Mouse (Mus musculus) kidney, embryonic 16.5 days (tissue): ENCODE data around the gene Cd209a. TPM values are rescaled to one million over a fixed set of nuclear protein-coding genes. Genes with fewer than 3 reads are reported as not detected.
"Not testable (repeated sequence)": the region's sequence is repeated elsewhere in the genome, so short reads cannot be mapped to it uniquely, and the experiment has no call there.

Experiments
- ATAC-seq: fragments of 200-750 bp; cut with Nextera tagmentation; 2 replicates; pipeline ENCODE4 v1.8.0; 2017; ENCODE audit warnings: moderate TSS enrichment; ENCODE audit not compliant: low FRiP score, low TSS enrichment
- H3K27ac ChIP-seq: fragments of 300-500 bp; sonication (generic); 2 replicates; pipeline ENCODE4 v1.5.1; 2014; ENCODE audit warnings: low read length
- H3K27me3 ChIP-seq: fragments of 300-500 bp; sonication (generic); 2 replicates; pipeline ENCODE4 v1.6.1; 2014; ENCODE audit warnings: low read length, control low read depth, mixed read lengths; ENCODE audit not compliant: insufficient read depth
- H3K36me3 ChIP-seq: fragments of 300-500 bp; sonication (generic); 2 replicates; pipeline ENCODE4 v1.6.1; 2014; ENCODE audit warnings: low read length, control low read depth, mixed read lengths; ENCODE audit not compliant: insufficient read depth
- H3K4me1 ChIP-seq: fragments of 300-500 bp; sonication (generic); 2 replicates; pipeline ENCODE4 v1.6.1; 2014; ENCODE audit warnings: low read length, control low read depth, mixed read lengths; ENCODE audit not compliant: insufficient read depth
- H3K4me2 ChIP-seq: fragments of 300-500 bp; sonication (generic); replicated peaks from 2 replicates; pipeline ENCODE4 v1.6.1; 2014; ENCODE audit warnings: low read depth, low read length
- H3K4me3 ChIP-seq: fragments of 300-500 bp; sonication (generic); 2 replicates; pipeline ENCODE4 v1.5.1; 2014; ENCODE audit warnings: mild to moderate bottlenecking, low read length
- H3K9ac ChIP-seq: fragments of 300-500 bp; sonication (generic); replicated peaks from 2 replicates; pipeline ENCODE4 v1.6.1; 2014; ENCODE audit warnings: low read length
- H3K9me3 ChIP-seq: fragments of 300-500 bp; sonication (generic); 2 replicates; pipeline ENCODE4 v1.6.1; 2016; ENCODE audit warnings: low read length, control low read depth
- WGBS: fragments of 180-500 bp; shearing (Covaris S2); extraction: QIAGEN DNeasy Blood & Tissue Kit; methylation state at CpG from one replicate; pipeline ENCODE4 v1.1.7; 2014; 5-methylcytosine and 5-hydroxymethylcytosine counted together
- polyA plus RNA-seq: library from polyadenylated mRNA; unstranded; fragments of >200 nt; fragmentation: Nextera tagmentation; extraction: Ambion mirVana; gene quantifications from 2 replicates; pipeline ENCODE4 v1.2.1, GENCODE M21; 2015

Gene Cd209a
- not detected in 2 replicates for polyA plus RNA-seq

DNA sequence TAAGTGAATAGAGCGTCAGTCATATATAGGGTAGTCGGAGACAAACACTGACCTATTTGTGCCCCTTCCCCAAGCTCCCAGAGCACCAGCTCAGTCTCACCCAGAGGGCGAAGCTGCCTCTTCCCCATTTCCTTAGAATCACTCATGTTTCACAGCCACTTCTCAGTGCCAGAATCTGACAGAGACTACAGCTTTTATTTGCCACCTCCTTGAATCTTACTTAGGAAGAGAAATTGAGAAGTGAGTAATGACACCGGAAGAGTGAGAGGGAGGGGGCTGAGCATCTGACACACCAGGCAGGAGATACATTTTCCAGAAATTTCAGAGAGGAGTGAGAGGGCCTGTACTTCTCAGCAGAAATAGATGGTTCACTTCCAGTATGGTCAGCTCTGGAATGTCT lies at the start of gene Cd209a:
Gene Cd209a (minus strand): TSS at position 224 of the 400 bp plus-strand sequence.
- Histone ChIP-seq H3K27ac (no peak within 1 kb of the TSS), H3K4me1 (no peaks in the 10 kb centered on the region), H3K9me3 (peaks cover 10% of the 10 kb centered on the region; the same call in 1 of the 2 replicates), H3K36me3 (no peaks in the 10 kb centered on the region), H3K4me3 (no peak within 1 kb of the TSS), H3K27me3 (no peaks in the 10 kb centered on the region), H3K9ac (no peak within 1 kb of the TSS), H3K4me2 (no peak within 1 kb of the TSS)
- WGBS: 91% methylated on average over 4 of the region's 4 CpGs
- ATAC-seq: no peak

DNA sequence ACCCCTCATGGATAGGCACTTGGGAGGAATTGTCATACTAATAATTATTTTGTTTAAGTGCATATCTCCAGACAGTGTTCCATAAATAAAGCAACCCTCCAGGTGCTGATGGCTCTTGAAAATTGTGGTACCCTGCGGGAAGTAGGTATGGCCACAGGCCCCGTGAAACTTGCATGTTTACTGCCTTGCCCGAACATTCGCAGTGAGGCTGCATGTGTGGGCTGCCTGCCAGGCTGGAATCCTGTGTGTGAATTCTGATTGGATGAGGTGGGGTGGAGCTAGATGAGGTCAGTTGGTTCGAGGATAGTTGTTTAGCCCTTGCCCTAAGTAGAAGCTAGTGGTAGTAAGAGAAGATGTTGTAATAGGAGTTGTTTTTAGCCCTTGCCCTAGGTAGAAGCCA lies 19.9 kb upstream of the Cd209a start:
- not testable (repeated sequence) for H3K4me3 ChIP-seq, H3K27ac ChIP-seq, H3K36me3 ChIP-seq, H3K4me2 ChIP-seq, ATAC-seq, H3K4me1 ChIP-seq, H3K9me3 ChIP-seq, H3K27me3 ChIP-seq, H3K9ac ChIP-seq
- 86% methylated on average over 5 of the region's 5 CpGs for WGBS

DNA sequence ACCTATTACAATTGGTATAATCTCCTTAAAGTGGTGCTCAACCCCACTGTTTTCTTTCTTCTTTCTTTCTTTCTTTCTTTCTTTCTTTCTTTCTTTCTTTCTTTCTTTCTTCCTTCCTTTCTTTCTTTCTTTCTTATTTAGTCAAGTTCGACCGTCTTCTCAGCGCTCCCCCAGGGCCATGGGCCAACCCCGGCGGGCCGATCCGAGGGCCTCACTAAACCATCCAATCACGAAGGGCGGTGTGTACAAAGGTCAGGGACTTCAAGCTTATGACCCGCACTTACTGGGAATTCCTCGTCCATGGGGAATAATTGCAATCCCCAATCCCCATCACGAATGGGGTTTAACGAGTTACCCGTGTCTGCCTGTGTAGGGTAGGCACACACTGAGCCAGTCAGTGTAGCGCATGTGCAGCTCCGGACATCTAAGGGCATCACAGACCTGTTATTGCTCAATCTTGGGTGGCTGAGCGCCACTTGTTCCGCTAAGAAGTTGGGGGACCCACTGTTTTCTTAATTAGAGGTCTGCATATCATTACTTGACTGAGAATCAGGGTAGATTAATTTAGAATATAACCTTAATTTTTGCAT lies 5.6 kb upstream of the Cd209a start:
- H3K27ac ChIP-seq: no peak overlapping the region
- peak; percentile 100 for ATAC-seq
- no peaks in the 10 kb centered on the region for H3K27me3 ChIP-seq
- WGBS: 61% methylated on average over 18 of the region's 18 CpGs
- H3K4me1 ChIP-seq: no peaks in the 10 kb centered on the region
- no peak overlapping the region for H3K4me3 ChIP-seq
- no peaks in the 10 kb centered on the region for H3K36me3 ChIP-seq
- no peak overlapping the region for H3K4me2 ChIP-seq
- peaks cover 18% of the 10 kb centered on the region; the same call in 1 of the 2 replicates for H3K9me3 ChIP-seq
- no peak overlapping the region for H3K9ac ChIP-seq

DNA sequence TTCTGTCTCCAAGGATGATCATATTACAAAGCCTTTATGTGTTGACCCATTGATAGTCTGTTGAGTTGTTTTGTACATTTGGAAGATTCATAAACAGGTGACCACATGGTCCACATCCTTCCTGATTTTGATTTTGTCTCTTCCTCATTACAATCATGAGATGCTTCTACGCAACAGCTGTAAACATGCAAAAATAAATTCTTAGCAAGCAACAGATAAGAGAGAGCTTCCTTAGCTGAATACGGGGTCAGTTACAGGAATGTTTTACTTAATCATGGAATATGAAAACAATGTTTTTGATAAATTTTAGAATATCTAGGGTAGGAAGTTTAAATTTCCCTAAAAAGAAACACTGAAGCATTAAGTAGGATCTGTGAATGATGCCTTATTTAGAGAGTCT lies 11.8 kb downstream of the Cd209a start:
- H3K4me1 ChIP-seq: no peaks in the 10 kb centered on the region

DNA sequence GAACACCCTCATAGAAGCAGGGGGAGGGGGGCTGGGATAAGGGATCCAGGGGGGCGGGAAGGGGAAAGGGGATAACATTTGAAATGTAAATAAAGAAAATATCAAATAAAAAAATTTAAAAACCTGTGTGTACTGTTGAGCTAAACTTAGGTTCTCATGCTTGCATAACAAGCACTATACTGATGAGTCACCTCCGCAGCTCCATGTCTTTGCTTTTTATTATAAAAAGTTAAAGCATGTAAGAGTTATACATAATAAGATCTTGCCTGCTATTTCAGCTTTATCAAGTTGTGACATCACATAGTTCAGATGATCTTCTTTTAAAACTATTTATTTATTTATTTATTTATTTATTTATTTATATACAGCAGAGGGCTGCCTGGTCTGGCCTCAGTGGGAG lies 13.2 kb downstream of the Cd209a start:
- Histone ChIP-seq H3K9me3 (no peaks in the 10 kb centered on the region), H3K36me3 (no peaks in the 10 kb centered on the region), H3K4me2 (no peak overlapping the region), H3K4me3 (no peak overlapping the region), H3K27ac (no peak overlapping the region), H3K4me1 (no peaks in the 10 kb centered on the region), H3K9ac (no peak overlapping the region), H3K27me3 (no peaks in the 10 kb centered on the region)
- ATAC-seq: no peak
- 89% methylated on average over 2 of the region's 2 CpGs for WGBS

More for the DNA sequence above, 11.8 kb downstream of the Cd209a start:
- Histone ChIP-seq H3K4me3 (no peak overlapping the region), H3K27ac (no peak overlapping the region), H3K9ac (no peak overlapping the region), H3K27me3 (no peaks in the 10 kb centered on the region), H3K9me3 (no peaks in the 10 kb centered on the region), H3K36me3 (no peaks in the 10 kb centered on the region), H3K4me2 (no peak overlapping the region)
- 86% methylated on average over 2 of the region's 2 CpGs for WGBS
- ATAC-seq: no peak

DNA sequence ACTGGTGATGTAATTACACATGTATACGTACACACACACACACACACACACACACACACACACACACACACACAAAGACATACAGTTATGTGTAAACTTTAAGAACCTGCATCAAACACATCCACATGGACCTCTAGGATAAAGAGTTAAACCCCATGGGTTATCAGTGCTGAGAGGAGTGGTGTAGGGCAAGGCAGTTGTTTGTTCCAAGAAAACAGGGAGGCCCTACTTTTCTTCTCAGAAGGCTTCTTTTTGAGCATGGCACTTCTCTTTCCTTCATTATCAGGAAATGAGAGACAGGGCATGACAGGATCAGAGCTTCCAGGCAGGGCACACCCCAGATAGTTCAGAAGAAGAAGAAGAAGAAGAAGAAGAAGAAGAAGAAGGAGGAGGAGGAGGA lies 14.7 kb downstream of the Cd209a start:
- H3K27ac ChIP-seq: no peak overlapping the region
- no peak overlapping the region for H3K4me3 ChIP-seq
- no peaks in the 10 kb centered on the region for H3K36me3 ChIP-seq
- H3K9ac ChIP-seq: no peak overlapping the region
- no peaks in the 10 kb centered on the region for H3K4me1 ChIP-seq
- no peaks in the 10 kb centered on the region for H3K9me3 ChIP-seq
- H3K4me2 ChIP-seq: no peak overlapping the region
- no peak for ATAC-seq
- 56% methylated on average over 1 of the region's 1 CpGs for WGBS
- H3K27me3 ChIP-seq: no peaks in the 10 kb centered on the region

DNA sequence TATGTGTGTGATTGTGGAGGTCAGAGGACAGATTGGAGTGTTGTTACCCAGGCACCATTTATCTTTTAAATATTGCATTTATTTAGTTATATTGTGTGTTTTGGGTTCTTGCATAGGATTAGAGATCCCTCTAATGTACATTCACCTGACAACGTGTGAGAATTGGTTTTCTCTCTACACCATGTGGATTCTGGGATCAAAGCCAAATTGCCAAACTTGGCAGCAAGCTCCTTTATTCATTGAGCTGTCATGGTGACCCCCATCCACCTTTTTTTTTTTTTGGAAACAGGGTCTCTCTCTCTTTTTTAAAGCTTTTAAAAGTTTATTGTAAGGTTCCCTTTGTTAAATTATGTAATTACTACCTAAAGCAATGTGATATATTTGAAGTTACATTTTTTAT lies 27.7 kb downstream of the Cd209a start:
- H3K4me3 ChIP-seq: no peak overlapping the region
- no peak overlapping the region for H3K9ac ChIP-seq
- 37% methylated on average over 1 of the region's 1 CpGs for WGBS
- H3K9me3 ChIP-seq: no peaks in the 10 kb centered on the region
- H3K36me3 ChIP-seq: no peaks in the 10 kb centered on the region
- H3K27ac ChIP-seq: no peak overlapping the region
- no peak for ATAC-seq
- H3K27me3 ChIP-seq: no peaks in the 10 kb centered on the region
- H3K4me1 ChIP-seq: no peaks in the 10 kb centered on the region
- no peak overlapping the region for H3K4me2 ChIP-seq

DNA sequence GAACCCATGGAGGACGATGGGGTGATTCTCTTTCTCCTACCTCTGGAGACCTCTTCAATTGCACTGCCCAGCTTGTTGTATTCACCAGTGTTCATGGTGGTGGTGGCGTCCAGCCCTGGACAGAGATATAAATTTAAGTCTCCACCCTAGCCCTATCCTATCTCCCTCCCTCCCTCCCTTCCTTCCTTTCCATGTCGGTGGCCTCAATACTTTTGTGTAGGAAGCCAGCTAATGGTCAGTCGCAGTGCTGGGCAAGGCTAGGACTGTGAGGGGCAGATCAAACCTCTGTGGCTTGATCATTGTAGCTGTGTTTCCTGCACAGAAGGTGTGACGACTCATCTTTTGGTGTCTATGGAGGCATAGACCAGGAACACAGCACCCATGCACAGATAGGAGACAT lies 28.2 kb downstream of the Cd209a start, which contains the start of gene Clec4g:
Gene Clec4g (minus strand): TSS at position 101 of the 400 bp plus-strand sequence.
- H3K27ac ChIP-seq: no peak within 1 kb of the TSS
- no peak for ATAC-seq
- no peaks in the 10 kb centered on the region for H3K9me3 ChIP-seq
- H3K27me3 ChIP-seq: no peaks in the 10 kb centered on the region
- no peak within 1 kb of the TSS for H3K4me2 ChIP-seq
- H3K4me3 ChIP-seq: no peak within 1 kb of the TSS
- no peaks in the 10 kb centered on the region for H3K4me1 ChIP-seq
- 77% methylated on average over 5 of the region's 5 CpGs for WGBS
- no peaks in the 10 kb centered on the region for H3K36me3 ChIP-seq
- H3K9ac ChIP-seq: no peak within 1 kb of the TSS

DNA sequence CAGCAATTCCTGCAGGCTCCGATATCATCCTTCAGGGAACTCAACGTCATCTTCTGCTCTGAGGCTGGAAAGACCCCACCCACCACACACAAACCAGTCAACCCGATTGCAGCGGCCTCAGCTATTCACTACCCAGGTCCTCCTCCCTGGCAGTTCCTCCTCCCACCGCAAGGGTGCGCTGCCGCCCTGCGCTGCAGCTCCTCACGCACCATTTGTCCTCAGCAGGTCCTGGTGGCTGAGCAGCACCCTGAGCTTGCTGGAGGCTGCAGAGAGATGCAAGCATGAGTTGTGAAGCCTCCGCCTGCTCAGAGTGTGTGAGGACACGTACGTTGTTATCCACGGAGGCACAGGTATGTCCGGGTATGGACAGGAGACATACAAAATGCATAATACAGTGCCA lies 30.2 kb downstream of the Cd209a start:
- ATAC-seq: peak; percentile 87
- H3K4me2 ChIP-seq: no peak overlapping the region
- no peaks in the 10 kb centered on the region for H3K9me3 ChIP-seq
- no peaks in the 10 kb centered on the region for H3K36me3 ChIP-seq
- WGBS: 15% methylated on average over 14 of the region's 14 CpGs
- no peaks in the 10 kb centered on the region for H3K4me1 ChIP-seq
- H3K27ac ChIP-seq: no peak overlapping the region
- H3K9ac ChIP-seq: no peak overlapping the region
- no peak overlapping the region for H3K4me3 ChIP-seq
- H3K27me3 ChIP-seq: no peaks in the 10 kb centered on the region

DNA sequence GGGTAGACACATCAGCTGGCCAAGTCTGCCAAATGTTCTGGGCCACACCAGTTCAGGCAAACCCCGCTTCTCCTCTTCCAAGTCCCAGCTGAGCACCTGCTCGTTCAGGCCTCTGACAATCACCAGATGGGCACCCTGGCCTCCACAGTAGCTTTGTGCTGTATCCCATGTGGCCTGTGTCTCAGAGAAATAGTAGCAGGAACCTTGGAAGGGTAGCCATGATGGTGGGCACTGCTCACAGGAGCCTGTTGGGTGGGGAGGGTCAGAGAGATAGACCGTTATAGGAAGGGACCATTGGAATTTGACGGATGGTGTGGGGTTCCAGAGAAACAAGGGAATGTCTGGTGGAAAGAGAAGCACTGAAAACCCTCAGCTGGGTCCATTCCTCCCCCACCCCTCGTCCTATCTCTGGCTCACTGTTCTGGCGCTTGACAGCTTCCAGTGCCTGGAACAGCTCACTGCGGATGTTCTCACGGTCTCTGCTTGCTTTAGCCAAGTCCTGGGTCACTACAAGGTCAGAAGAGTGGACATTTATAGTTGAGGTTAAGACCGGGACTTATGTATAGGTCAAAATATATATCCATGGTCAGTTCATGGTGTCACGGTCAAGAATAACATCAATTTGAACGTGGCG lies 31.3 kb downstream of the Cd209a start:
- Histone ChIP-seq H3K36me3 (no peaks in the 10 kb centered on the region), H3K9ac (no peak overlapping the region), H3K27ac (no peak overlapping the region), H3K4me3 (no peak overlapping the region), H3K4me2 (no peak overlapping the region), H3K4me1 (no peaks in the 10 kb centered on the region), H3K9me3 (no peaks in the 10 kb centered on the region), H3K27me3 (no peaks in the 10 kb centered on the region)
- 56% methylated on average over 12 of the region's 12 CpGs for WGBS
- ATAC-seq: 0 out of 2 replicates have a peak, but pooled peaks have one; percentile 26
